Mouse (Mus musculus): ENCODE results near the gene Terf2. TPM values are rescaled to one million over a fixed set of nuclear protein-coding genes. Genes with fewer than 3 reads are reported as not detected.
"Not testable (repeated sequence)": the region's sequence is repeated elsewhere in the genome, so short reads cannot be mapped to it uniquely, and the experiment has no call there.

Gene Terf2
- polyA plus RNA-seq, 1 experiment from 2014 or later, result 27.4 TPM

GRCm38 (mm10) chr8:107113209-107113608, 16.9 kb upstream of the Terf2 start:
- no peak overlapping the region for H3K4me2 ChIP-seq
- 58% methylated on average over 4 of the region's 4 CpGs for WGBS
- H3K27me3 ChIP-seq (replicated peaks), result no peaks in the 10 kb centered on the region
- no peak overlapping the region for H3K9ac ChIP-seq (replicated peaks)
- H3K9me3 ChIP-seq (replicated peaks), result no peaks in the 10 kb centered on the region
- H3K4me1 ChIP-seq, result no peaks in the 10 kb centered on the region
- no peak for ATAC-seq (ENCODE audit: low FRiP score)
- no peak overlapping the region for H3K27ac ChIP-seq (replicated peaks)
- H3K4me3 ChIP-seq (replicated peaks), result no peak overlapping the region
- H3K36me3 ChIP-seq, result no peaks in the 10 kb centered on the region

DNA sequence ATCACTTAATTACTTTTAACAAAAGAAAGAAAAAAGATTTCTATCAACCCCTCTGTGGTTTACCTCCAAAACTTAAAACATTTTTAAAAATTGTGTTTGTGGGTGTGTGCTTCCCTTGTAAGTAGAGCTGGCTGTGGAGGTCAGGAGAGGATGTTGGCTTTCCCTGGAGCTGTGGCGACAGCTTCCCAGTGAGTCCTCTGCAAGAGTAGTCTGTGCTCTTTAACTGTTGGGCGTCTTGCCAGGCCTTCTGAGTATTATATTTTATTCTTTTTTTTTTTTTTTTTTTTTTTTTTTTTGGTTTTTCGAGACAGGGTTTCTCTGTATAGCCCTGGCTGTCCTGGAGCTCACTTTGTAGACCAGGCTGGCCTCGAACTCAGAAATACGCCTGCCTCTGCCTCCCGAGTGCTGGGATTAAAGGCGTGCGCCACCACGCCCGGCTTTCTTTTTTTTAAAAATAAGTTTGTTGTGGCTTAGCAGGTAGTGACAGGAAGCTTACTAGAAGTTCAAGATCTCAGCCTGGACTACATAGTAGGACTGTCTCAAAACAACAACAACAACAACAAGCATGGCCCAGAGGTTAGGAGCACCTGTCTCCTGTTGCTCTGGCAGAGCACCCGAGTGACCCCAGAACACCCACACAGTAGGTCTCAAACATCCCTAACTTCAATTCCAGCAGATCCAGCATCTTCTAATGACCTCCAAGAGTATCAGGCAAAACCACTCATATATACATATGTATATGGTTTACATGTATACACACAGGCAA, 15.2 kb upstream of the Terf2 start:
- WGBS, result 92% methylated on average over 10 of the region's 11 CpGs
- Histone ChIP-seq H3K9me3 (replicated peaks) (no peaks in the 10 kb centered on the region), H3K27me3 (replicated peaks) (no peaks in the 10 kb centered on the region), H3K36me3 (no peaks in the 10 kb centered on the region), H3K9ac (replicated peaks) (no peak overlapping the region), H3K4me3 (replicated peaks) (no peak overlapping the region), H3K27ac (replicated peaks) (no peak overlapping the region), H3K4me2 (no peak overlapping the region), H3K4me1 (no peaks in the 10 kb centered on the region)
- ATAC-seq (ENCODE audit: low FRiP score), result no peak

DNA sequence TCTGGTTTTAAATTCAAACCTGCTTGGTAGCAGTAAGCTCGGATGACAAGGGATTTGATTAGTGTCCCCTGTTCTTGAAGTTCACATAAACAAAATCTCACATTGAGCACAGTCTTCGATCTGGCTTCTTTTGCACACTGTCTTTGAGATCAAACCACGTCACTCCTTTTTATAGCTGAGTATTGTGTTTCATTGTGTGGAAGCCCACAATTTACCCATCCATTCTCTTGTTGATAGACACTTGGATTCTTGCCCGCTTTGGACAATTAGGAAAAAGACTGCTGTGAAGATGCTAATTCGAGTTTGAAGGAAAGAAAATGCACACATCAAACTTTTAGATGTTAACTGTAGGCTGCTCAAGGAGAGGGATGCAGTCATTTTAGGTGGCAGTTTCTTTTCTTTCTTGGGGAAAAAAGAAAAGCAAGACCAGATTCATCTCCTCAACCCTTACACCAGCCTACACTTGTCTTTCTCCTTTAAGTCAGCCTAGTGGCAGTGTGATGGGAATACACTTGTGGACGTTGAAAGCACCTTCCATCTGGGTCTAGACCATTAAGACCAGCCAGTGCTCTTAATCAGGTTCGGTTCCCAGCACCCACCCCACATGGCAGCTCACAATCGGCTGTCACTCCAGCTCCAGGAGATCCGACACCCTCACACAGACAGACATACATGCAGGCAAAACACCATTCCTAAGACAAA, 14.4 kb upstream of the Terf2 start:
- no peak overlapping the region for H3K4me2 ChIP-seq
- no peaks in the 10 kb centered on the region for H3K9me3 ChIP-seq (replicated peaks)
- H3K4me3 ChIP-seq (replicated peaks), result no peak overlapping the region
- no peak overlapping the region for H3K9ac ChIP-seq (replicated peaks)
- H3K27me3 ChIP-seq (replicated peaks), result no peaks in the 10 kb centered on the region
- H3K36me3 ChIP-seq, result no peaks in the 10 kb centered on the region
- H3K27ac ChIP-seq (replicated peaks), result no peak overlapping the region
- H3K4me1 ChIP-seq, result no peaks in the 10 kb centered on the region
- 41% methylated on average over 9 of the region's 9 CpGs for WGBS
- ATAC-seq (ENCODE audit: low FRiP score), result no peak

GRCm38 (mm10) chr8:107109816-107110435, 13.6 kb upstream of the Terf2 start:
- no peak overlapping the region for H3K27ac ChIP-seq (replicated peaks)
- no peaks in the 10 kb centered on the region for H3K9me3 ChIP-seq (replicated peaks)
- no peak overlapping the region for H3K4me2 ChIP-seq
- no peaks in the 10 kb centered on the region for H3K27me3 ChIP-seq (replicated peaks)
- H3K9ac ChIP-seq (replicated peaks), result no peak overlapping the region
- H3K4me3 ChIP-seq (replicated peaks), result no peak overlapping the region
- ATAC-seq (ENCODE audit: low FRiP score), result no peak
- WGBS, result 84% methylated on average over 5 of the region's 5 CpGs
- no peaks in the 10 kb centered on the region for H3K4me1 ChIP-seq
- H3K36me3 ChIP-seq, result no peaks in the 10 kb centered on the region

GRCm38 (mm10) chr8:107108978-107109720, 12.8 kb upstream of the Terf2 start:
- Histone ChIP-seq H3K27ac (replicated peaks) (no peak overlapping the region), H3K36me3 (no peaks in the 10 kb centered on the region), H3K27me3 (replicated peaks) (no peaks in the 10 kb centered on the region), H3K9me3 (replicated peaks) (no peaks in the 10 kb centered on the region), H3K4me2 (no peak overlapping the region), H3K4me3 (replicated peaks) (no peak overlapping the region), H3K9ac (replicated peaks) (no peak overlapping the region), H3K4me1 (no peaks in the 10 kb centered on the region)
- no peak for ATAC-seq (ENCODE audit: low FRiP score)
- 74% methylated on average over 23 of the region's 23 CpGs for WGBS

GRCm38 (mm10) chr8:107108089-107108488, 11.7 kb upstream of the Terf2 start:
- not testable (repeated sequence) for H3K36me3 ChIP-seq; H3K4me3 ChIP-seq (replicated peaks); ATAC-seq (ENCODE audit: low FRiP score); H3K9me3 ChIP-seq (replicated peaks); H3K27ac ChIP-seq (replicated peaks); H3K9ac ChIP-seq (replicated peaks); H3K4me1 ChIP-seq; H3K27me3 ChIP-seq (replicated peaks); H3K4me2 ChIP-seq
- 93% methylated on average over 5 of the region's 5 CpGs for WGBS

- Histone ChIP-seq H3K9me3 (replicated peaks) (no peaks in the 10 kb centered on the region), H3K4me1 (no peaks in the 10 kb centered on the region), H3K27ac (replicated peaks) (no peak overlapping the region), H3K4me3 (replicated peaks) (no peak overlapping the region), H3K36me3 (no peaks in the 10 kb centered on the region), H3K27me3 (replicated peaks) (no peaks in the 10 kb centered on the region), H3K9ac (replicated peaks) (no peak overlapping the region), H3K4me2 (no peak overlapping the region)
- 10% methylated on average over 4 of the region's 4 CpGs for WGBS
- ATAC-seq (ENCODE audit: low FRiP score), result no peak
Measured at GRCm38 (mm10) chr8:107104547-107104946, 8.2 kb upstream of the Terf2 start.

- no peaks in the 10 kb centered on the region for H3K36me3 ChIP-seq
- 91% methylated on average over 2 of the region's 2 CpGs for WGBS
- no peak overlapping the region for H3K27ac ChIP-seq (replicated peaks)
- no peak overlapping the region for H3K4me3 ChIP-seq (replicated peaks)
- peaks cover 6% of the 10 kb centered on the region for H3K4me1 ChIP-seq
- no peak for ATAC-seq (ENCODE audit: low FRiP score)
- no peak overlapping the region for H3K9ac ChIP-seq (replicated peaks)
- no peaks in the 10 kb centered on the region for H3K27me3 ChIP-seq (replicated peaks)
- H3K9me3 ChIP-seq (replicated peaks), result no peaks in the 10 kb centered on the region
- no peak overlapping the region for H3K4me2 ChIP-seq
Measured at GRCm38 (mm10) chr8:107100635-107101034, 4.3 kb upstream of the Terf2 start.

GRCm38 (mm10) chr8:107095717-107096365, 506 bp downstream of the Terf2 start:
- Histone ChIP-seq H3K4me3 (replicated peaks) (peak overlapping the region; percentile 86), H3K4me2 (peak overlapping the region; percentile 70), H3K27me3 (replicated peaks) (no peaks in the 10 kb centered on the region), H3K9me3 (replicated peaks) (no peaks in the 10 kb centered on the region), H3K4me1 (peaks cover 32% of the 10 kb centered on the region), H3K27ac (replicated peaks) (peak overlapping the region; percentile 91), H3K9ac (replicated peaks) (peak overlapping the region; percentile 89), H3K36me3 (peaks cover 16% of the 10 kb centered on the region)
- ATAC-seq (ENCODE audit: low FRiP score), result peak; percentile 39; the same call in 1 of the 2 replicates
- under 1% methylated on average over 50 of the region's 53 CpGs for WGBS

DNA sequence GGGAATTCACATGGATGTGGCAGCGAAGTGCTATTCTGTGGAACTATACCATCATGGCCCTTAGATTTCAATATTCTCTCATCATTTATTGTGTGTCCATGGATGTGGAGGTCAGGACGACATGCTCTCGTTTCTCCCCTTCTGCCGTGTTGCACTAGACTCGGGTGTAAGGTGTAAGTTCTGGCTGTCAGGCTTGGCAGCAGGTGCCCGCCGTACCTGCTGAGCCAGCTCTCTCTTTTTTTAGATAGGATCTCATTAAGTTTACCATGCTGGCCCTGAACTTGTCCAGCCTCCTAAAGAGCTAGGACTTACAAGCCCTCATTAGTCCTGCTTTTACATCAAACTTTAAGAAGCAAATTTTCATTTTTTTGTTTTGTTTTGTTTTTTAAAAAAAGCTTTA, 5.8 kb downstream of the Terf2 start:
- peaks cover 50% of the 10 kb centered on the region for H3K36me3 ChIP-seq
- WGBS, result 99% methylated on average over 7 of the region's 7 CpGs
- H3K27ac ChIP-seq (replicated peaks), result no peak overlapping the region
- H3K27me3 ChIP-seq (replicated peaks), result no peaks in the 10 kb centered on the region
- ATAC-seq (ENCODE audit: low FRiP score), result no peak
- no peak overlapping the region for H3K4me3 ChIP-seq (replicated peaks)
- H3K9me3 ChIP-seq (replicated peaks), result no peaks in the 10 kb centered on the region
- H3K4me2 ChIP-seq, result no peak overlapping the region
- no peak overlapping the region for H3K9ac ChIP-seq (replicated peaks)
- peaks cover 26% of the 10 kb centered on the region for H3K4me1 ChIP-seq

DNA sequence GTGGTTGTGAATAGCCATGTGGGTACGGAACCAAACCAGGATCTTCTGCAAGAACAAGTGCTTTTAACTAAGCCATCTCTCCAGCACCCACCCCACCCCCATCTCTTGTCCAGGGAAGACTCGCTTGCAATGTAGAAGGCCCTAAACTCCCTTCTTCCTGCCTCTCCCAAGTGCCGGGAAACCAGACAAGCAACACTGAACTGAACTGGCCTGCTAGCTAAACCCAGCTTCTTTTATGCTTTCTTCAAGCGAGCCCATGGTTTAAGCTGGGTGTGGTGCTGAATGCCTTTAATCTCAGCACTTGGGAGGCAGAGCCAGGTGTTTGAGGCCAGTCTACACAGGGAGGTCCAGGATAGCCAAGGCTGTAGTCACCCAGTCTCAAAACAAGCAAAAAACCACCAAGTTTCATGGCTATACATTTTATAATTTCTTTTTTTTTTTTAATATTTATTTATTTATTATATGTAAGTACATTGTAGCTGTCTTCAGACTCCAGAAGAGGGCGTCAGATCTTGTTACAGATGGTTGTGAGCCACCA, 7.8 kb downstream of the Terf2 start:
- H3K9me3 ChIP-seq (replicated peaks), result no peaks in the 10 kb centered on the region
- H3K27me3 ChIP-seq (replicated peaks), result no peaks in the 10 kb centered on the region
- H3K27ac ChIP-seq (replicated peaks), result no peak overlapping the region
- 97% methylated on average over 5 of the region's 5 CpGs for WGBS
- H3K4me1 ChIP-seq, result peaks cover 7% of the 10 kb centered on the region; the same call in 1 of the 2 replicates
- H3K36me3 ChIP-seq, result peaks cover 51% of the 10 kb centered on the region
- ATAC-seq (ENCODE audit: low FRiP score), result no peak
- no peak overlapping the region for H3K4me3 ChIP-seq (replicated peaks)
- H3K9ac ChIP-seq (replicated peaks), result no peak overlapping the region
- H3K4me2 ChIP-seq, result no peak overlapping the region
